Mouse (Mus musculus) layer of hippocampus, adult 9-11 months (tissue): ENCODE data around the gene Olfr1122.
"Not testable (repeated sequence)": the region's sequence is repeated elsewhere in the genome, so short reads cannot be mapped to it uniquely, and the experiment has no call there.

ENCODE experiments used
- DNase-seq: peaks from one replicate; pipeline ENCODE4 v3.0.0; 2022

Gene Olfr1122

DNA sequence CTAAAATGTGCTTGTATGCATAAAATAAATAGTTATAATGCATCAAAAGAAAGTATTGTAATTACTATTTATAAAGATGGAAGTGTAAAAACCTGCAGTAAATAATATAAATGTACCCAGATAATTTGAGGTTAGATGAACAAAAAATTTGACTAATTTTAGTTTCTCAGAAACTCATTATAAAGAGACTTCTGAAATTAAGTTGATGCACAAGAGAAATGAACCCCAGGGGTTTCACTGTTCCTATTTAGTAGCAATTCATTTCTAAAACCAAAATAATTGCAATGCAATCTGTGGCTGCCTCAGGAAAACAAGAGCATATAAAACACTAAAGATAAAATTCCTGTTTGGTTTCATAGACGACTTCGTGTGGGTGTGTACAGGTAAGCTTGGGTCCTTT is at the start of gene Olfr1122:
TSS of gene Olfr1122 (plus strand) at position 301 of the 400 bp plus-strand sequence.
- no peak for DNase-seq

DNA sequence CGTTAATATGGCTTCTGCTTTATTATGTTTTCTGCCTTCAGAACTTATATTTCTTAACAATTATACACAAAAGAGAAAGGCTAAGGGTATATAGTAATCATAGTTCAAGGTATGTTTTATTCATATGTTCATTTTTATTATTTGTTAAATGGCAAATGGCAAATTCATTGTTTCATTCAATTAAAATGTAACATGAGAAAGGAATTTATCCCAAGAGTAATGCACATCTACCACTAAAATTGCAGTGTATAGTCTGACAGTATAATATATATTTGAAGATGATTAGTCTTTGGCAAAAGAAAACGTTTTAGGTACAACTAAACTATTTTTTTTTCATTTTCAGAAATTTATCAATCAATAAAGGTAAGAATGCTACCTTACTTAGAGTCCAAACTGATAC is 31.1 kb upstream of the Olfr1122 start, which contains the start of gene Olfr1120:
TSS of gene Olfr1120 (plus strand) at position 301 of the 400 bp plus-strand sequence.
- no peak for DNase-seq

DNA sequence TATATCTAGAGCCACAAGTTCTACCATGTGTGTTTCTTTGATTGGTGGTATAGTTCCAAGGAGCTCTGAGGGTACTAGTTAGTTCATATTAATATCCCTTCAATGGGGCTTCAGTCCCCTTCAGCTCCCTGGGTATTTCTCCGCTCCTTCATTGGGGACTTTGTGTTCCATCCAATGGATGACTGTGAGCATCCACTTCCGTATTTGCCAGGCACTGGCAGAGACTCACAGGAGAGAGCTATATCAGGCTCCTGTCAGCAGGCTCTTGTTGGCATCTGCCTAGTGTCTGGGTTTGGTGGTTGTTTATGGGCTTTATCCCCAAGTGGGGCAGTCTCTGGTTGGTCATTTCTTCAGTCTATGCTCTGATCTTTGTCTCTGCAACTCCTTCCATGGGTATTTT is 25.5 kb upstream of the Olfr1122 start:
- not testable (repeated sequence) for DNase-seq

DNA sequence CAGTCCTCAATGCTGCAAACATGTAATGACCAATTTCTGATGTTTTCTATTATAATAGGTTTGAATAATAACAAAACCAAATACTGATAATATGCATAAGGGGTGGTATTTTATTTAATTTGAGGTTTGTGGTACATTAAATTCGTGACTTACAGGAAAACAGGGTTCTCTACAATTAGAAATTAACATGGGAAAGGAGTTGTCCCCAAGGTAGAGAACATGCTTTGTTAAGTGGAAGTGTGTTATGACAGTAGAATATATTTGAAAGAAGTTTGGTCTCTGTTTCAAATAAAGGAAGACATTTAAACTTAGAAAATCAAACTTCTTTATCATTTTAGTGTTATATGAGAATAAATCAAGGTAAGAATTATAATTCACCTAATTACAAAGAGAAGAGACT is 16.1 kb upstream of the Olfr1122 start, which contains the start of gene Olfr1121:
TSS of gene Olfr1121 (plus strand) at position 301 of the 400 bp plus-strand sequence.
- no peak for DNase-seq

DNA sequence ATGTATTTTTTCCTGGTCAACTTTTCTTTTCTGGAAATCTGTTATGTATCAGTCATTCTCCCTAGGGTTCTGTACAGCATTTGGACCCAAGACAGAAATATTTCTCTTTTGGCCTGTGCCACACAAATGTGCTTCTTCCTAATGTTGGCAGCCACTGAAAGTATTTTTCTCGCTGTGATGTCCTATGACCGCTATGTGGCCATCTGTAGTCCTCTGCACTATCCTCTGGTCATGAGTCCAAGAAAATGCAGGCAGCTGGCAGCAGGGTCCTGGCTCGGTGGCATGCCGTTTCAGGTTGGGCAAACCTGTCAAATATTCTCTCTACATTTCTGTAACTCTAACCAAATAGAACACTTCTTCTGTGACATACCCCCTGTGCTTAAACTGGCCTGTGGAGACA is 13.9 kb upstream of the Olfr1122 start:
- DNase-seq: no peak

GRCm38 (mm10) chr2:87383935-87384334 is 1.7 kb upstream of the Olfr1122 start:
- no peak for DNase-seq

DNA sequence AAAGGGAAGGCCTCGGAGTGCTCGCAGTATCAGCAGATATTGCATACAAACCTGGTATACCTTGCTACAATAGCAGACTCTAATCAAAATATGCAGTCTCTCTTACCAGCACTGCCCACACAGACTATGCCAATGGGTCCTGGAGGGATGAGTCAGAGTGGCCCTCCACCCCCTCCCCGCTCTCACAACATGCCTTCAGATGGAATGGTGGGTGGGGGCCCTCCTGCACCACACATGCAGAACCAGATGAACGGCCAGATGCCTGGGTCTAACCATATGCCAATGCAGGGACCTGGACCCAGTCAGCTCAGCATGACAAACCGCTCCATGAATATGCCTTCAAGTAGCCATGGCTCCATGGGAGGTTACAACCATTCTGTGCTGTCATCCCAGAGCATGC is 8.0 kb downstream of the Olfr1122 start:
- peak; percentile 24 for DNase-seq

GRCm38 (mm10) chr2:87394686-87395085 is 9.0 kb downstream of the Olfr1122 start:
- DNase-seq: not testable (repeated sequence)

DNA sequence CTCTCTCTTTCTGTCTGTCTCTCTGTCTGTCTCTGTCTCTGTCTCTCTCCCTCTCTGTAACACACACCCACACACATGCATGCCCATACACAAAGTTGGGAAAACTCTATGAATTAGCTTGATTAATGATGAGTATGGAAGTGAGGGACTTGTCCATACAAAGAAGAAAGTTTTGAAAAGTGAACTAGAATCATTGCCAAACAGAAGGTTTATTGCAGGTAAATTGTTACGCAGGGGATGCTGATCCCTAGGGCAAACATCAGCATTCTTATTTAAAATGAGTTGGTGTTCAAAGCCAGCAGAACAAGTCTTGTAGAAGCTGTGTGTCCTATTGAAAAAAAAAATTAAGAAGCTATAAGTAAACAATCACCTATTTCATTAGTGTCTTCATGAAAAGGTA is 30.7 kb downstream of the Olfr1122 start, which contains the start of gene Olfr1123:
TSS of gene Olfr1123 (plus strand) at position 301 of the 400 bp plus-strand sequence.
- DNase-seq: no peak

GRCm38 (mm10) chr2:87429975-87430374 is 44.3 kb downstream of the Olfr1122 start, which contains the start of gene Olfr1124:
Gene Olfr1124, plus strand, starts transcription at chr2:87430275.
- no peak for DNase-seq

- DNase-seq: no peak
Measured at GRCm38 (mm10) chr2:87437731-87438130, 52.1 kb downstream of the Olfr1122 start.
